Mouse (Mus musculus) naive thymus-derived CD4-positive, alpha-beta T cell, adult 2 months (primary cell): ENCODE results near the gene Hspd1.

Source experiments
- DNase-seq: peaks from one replicate; pipeline ENCODE4 v3.0.0-alpha.2; 2011; ENCODE audit warnings: low read depth

Gene Hspd1

DNA sequence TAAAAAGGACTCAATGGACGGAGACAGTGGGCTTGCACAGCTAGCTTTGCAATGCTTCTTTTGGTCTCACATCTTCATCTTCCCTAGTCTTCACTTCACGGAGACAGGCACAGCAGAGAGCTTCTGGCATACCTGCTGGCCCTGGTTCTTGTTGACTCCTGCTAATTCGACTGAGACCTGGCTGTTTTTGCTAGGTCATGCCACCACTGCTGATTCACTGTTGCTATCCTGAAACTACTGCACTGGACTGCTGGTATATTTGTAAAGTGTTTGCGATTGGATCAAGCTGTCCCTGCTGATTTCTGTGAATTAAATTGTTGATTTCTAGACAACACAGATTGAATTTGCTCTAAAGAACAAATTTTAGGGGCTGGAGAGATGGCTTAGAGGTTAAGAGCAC is 46.4 kb downstream of the Hspd1 start:
- DNase-seq: no peak

DNA sequence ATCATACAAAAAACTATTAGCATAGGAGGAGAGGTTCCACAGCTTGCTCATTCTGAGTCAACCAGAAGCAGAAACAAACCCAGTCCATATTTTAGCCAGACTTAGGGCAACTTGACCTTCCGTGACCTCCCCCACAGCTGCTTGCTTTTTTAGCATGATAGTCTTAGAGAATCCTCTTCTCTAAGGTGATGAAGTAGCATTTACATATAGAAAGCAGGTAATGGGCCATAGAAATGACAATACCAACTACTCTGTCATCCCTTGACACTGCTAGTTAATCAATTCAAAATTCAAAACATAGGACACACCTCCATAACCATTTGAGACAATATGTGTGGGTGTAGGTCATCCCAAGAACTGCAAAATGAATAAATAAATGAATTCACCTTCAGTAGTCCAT is 48.1 kb downstream of the Hspd1 start:
- no peak for DNase-seq

DNA sequence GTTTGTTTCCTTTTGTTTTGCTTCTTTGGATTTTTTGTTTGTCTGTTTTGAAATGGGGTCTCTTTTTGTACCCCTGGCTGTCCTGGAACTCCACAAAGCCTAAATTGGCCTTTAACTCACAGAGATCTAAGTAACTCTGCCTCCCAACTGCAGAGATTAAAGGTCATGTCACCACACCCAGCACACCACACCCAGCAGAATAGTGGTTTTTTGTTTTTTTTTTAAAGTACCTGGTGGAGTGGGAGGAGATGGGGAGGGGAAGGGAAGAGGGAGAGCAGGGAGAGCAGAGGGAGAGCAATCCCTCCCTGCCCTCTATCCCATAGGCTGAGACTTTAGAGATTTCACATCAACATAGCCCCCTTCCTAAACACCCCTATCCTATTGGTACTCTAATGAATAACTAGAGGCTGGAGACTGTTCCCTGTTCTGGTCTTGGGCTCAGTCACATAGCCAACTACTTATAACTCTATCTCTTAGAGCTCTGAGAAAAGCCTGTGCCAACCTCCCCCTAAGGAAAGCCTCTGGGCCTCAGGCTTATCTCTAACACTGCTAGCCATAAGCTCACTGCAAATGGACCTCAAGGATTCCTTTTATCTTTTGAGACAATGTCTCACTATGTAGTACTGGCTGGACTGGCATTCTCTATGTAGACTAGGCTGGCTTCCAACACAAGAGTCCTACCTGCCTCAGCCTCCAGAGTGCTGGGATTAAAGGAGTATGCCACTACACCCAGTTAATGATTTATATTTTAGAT is 56.8 kb downstream of the Hspd1 start:
- DNase-seq: peak; percentile 49

DNA sequence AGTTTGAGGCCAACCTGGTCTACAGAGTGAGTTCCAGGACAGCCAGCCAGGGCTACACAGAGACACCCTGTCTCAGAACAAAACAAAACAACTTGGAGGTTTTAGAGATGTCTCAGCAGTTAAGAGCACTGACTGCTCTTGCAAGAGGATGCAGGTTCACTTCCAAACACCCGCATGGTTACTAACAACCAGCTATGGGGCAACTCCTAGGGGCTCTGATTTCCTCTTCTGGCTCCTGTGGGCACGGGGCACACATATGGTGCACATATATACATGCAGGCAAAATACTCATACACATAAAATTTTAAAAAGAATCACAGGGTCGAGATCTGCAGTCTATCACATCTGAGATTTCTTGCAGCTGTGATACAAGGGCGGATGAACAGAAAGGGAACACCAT is 58.6 kb downstream of the Hspd1 start:
- DNase-seq: peak; percentile 47

DNA sequence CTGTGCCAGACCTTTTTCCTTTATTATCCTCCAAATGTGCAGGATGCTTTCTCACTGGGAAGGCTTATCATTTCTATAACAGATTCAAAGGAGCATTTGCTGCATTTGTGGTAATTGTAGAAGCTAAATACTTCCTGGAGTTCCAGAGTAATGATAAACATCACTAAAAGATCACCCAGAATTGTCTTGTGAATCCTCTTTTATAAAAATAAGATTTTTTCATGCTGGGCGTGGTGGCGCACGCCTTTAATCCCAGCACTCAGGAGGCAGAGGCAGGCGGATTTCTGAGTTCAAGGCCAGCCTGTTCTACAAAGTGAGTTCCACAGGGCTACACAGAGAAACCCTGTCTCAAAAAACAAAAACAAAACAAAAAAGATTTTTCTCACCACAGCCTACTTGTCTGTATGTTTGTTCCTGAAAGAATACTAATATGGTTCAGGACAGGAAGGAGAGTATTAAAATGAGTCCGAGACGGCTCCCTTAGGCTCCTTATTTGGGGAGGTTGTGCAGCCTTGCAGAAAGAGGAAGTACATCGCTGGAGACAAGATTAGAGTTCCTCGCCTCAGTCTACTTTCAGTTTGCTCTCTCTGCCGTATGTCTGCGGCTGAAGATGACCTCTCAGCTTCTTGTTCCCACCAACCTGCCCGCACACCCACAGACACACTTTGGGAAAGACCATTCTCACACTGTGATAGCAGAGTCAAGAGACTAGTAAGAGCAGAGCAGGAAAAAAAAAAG is 59.4 kb downstream of the Hspd1 start:
- peak; percentile 76 for DNase-seq

DNA sequence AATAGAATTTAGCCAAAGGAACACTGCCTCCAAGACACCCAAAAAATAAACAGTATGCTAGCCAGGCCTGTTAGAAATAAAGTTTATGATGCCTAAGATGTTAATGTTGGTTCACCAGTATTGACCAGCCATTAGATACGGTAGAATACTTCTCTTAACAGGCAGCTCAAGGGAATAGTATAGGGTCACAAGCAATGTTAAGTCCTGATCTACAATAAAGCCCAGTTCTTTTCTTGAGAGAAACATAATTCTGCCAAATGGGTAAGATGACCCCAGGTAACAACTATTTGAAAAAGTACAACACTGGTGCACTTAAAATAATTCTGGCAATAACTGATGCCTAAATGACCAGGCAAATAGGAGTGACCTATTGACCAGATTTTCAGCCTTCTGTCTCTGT is 60.1 kb downstream of the Hspd1 start:
- DNase-seq: peak; percentile 37
